Mouse (Mus musculus): Measurements from ENCODE around the gene Sp7.
"Not testable (repeated sequence)": the region's sequence is repeated elsewhere in the genome, so short reads cannot be mapped to it uniquely, and the experiment has no call there.

Sp7 gene

GRCm38 (mm10) chr15:102341580-102341979, 25.4 kb downstream of the Sp7 start:
- peak; percentile 30 for DNase-seq (ENCODE audit: low spot score)

- DNase-seq (ENCODE audit: low spot score) = no peak
Measured at GRCm38 (mm10) chr15:102339612-102340011, 27.4 kb downstream of the Sp7 start.

- DNase-seq (ENCODE audit: low spot score) = no peak
Measured at GRCm38 (mm10) chr15:102336946-102337345, 30.0 kb downstream of the Sp7 start.

DNA sequence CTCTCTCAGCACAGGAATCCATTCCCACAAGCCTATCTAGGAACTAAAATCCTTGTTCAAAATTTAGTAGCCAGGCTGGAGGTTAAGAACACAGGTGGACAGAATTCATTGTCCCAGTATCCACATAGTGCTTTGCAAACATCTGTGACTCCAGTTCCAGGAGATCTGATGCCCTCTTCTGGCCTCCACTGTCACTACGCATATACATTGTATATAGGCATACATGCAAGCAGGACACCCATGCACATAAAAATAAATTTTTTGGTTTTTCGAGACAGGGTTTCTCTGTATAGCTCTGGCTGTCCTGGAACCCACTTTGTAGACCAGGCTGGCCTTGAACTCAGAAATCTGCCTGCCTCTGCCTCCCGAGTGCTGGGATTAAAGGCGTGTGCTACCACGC, 31.1 kb downstream of the Sp7 start:
- DNase-seq (ENCODE audit: low spot score) = not testable (repeated sequence)

DNA sequence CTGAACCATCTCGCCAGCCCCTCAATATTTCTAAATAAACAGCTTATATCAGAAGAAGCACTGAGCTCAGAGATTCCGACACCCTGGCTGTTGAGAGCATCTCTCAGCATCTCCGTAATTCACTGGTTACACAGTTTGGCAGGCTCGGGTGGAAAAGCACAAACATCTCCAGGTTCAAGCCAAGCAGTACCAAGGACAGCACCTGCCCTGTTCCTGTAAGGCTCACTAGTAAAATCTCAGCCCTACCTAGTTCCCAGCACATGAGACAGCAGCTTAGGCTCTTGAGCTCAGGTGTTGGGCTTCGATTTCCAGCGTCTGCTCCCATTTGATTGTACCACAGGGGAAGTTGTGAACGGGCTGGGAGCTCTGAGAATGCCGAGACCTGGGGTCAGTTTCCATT, 31.7 kb downstream of the Sp7 start:
- DNase-seq (ENCODE audit: low spot score) = no peak

DNA sequence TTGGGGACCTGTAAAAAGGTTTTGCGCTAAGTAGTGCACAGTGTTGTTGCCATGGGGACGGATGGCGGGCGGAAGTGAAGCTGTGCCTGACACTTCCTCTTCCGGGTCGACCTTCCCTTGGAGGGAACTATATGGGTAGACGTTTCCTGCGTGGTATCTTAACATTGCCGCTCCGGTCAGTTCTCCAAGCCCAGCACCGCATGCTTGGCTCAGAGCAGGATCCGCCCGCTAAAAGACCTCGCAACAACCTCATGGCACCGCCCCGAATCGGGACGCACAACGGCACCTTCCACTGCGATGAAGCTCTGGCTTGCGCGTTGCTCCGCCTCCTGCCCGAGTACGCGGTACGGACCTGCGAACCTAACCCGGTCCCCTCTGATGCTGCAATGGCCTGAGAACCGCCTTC, 35.4 kb downstream of the Sp7 start, which contains the start of gene Myg1:
TSS of gene Myg1 (plus strand) at position 100 of the 406 bp plus-strand sequence.
- DNase-seq (ENCODE audit: low spot score) = peak; percentile 78

DNA sequence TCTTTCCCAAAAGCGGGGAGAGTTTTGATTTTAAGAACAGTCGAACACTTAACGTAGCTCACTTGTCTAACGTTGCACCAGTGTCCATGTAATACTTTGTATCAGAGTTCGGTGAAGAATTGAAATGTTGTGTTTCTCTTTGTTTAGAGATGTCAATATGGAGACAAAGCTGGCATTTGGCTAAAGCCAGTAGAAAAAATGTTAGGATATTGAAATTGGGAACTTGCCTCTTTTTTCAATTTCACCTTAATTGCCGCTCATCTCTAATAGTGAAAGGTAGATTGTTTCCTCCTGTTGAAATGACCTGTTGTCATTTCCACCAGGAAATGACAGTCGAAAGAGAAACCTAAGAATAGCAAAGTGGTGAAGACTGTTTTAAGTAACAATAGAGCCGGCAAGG, 40.1 kb downstream of the Sp7 start:
- no peak for DNase-seq (ENCODE audit: low spot score)

DNA sequence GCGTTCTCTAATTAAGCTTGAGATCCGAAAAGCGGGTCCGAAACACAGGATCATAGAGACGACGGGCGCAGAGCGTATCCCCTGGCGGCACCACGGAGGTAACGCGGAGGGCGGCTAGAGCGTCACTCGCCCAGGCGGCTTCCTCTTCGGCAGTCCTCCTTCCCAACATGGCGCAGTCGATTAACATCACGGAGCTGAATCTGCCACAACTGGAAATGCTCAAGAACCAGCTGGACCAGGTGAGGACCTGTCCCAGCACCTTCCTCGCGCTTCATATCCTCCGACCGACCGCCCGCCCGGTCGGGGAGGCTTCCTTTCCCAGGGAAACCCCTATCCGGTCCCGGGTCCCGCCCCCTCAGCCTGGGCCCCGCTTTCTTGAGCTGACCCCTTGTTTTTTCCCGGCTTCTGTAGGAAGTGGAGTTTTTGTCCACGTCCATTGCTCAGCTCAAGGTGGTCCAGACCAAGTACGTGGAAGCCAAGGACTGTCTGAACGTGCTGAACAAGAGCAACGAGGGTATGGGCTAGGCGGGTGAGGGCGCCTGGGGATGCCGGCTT, 40.9 kb downstream of the Sp7 start, which contains the start of gene Pfdn5:
TSS of gene Pfdn5 (plus strand) at position 95 of the 555 bp plus-strand sequence.
- DNase-seq (ENCODE audit: low spot score) = peak; percentile 86

DNA sequence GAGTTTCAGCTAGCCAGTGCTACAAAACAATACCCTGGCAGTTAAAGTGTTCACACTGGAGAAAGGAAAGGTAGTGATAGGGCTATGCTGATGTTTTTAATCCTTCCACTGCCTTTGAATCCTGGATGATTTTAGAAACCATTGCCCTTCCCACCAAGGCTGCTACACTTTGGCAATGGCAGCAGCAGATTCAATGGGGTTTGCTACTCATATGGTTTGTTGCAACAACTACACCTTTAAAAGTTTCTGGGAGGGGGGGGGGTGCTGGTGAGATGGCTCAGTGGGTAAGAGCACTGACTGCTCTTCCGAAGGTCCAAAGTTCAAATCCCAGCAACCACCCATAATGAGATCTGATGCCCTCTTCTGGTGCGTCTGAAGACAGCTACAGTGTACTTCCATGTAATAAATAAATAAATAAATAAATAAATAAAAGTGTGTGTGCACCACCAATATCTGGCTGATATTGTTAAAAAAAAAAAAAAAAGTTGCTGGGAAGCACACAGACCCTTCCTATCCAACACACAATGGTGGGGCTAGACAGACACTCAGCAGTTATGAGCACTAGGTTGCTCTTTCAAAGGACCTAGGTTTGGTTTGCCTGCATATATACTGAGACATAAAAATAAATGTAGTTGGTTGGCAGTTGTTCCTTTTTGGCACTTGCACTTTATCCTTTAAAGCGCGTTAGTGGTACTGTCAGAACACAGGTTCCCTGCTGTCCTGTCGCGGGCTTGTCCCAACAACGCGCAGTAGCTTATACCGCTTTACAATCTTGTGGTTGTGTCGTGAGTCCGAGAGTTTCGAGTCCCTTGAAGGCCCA, 42.1 kb downstream of the Sp7 start:
- no peak for DNase-seq (ENCODE audit: low spot score)

- peak; percentile 33 for DNase-seq (ENCODE audit: low spot score)
Measured at GRCm38 (mm10) chr15:102316263-102316662, 50.7 kb downstream of the Sp7 start.

DNA sequence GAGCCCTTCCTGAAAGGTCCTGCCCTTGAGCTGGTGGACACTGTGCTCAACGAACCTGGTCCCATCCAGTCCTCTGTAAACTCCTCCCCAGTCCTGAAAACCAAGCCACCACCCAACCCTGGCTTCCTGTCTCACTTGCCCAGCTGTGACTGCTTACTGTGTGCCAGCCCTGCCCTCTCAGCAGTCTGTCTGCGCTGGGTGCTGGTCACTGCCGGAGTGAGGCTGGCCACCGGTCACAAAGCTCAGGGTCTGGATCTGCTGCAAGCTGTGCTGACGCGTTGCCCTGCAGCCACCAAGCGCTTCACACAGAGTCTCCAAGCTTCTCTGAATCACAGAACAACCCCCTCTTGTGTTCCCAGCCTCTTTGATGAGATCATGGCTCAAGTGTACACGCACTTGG, 51.7 kb downstream of the Sp7 start:
- DNase-seq (ENCODE audit: low spot score) = no peak

- DNase-seq (ENCODE audit: low spot score) = no peak
Measured at GRCm38 (mm10) chr15:102311489-102311888, 55.5 kb downstream of the Sp7 start.

GRCm38 (mm10) chr15:102310074-102310845, 56.7 kb downstream of the Sp7 start:
- DNase-seq (ENCODE audit: low spot score) = peak; percentile 65

GRCm38 (mm10) chr15:102308717-102309116, 58.3 kb downstream of the Sp7 start:
- DNase-seq (ENCODE audit: low spot score) = no peak

Data from ovary, postnatal 36 days (tissue).